Mouse (Mus musculus) cerebellum, postnatal 36 days (tissue): ENCODE results near the gene Dusp18.
A peak's percentile ranks its signal among the peaks of the same experiment; 100 is the strongest.
"Not testable (repeated sequence)": the region's sequence is repeated elsewhere in the genome, so short reads cannot be mapped to it uniquely, and the experiment has no call there.

Experiments used
- DNase-seq, 2 experiments: peaks; one replicate each; pipeline ENCODE4 v3.0.0; 2021 to 2022; ENCODE audit warnings: mixed read lengths in 2 of 2

Gene Dusp18

GRCm38 (mm10) chr11:3895458-3895857 lies 418 bp downstream of the Dusp18 start:
- no peak for DNase-seq

DNA sequence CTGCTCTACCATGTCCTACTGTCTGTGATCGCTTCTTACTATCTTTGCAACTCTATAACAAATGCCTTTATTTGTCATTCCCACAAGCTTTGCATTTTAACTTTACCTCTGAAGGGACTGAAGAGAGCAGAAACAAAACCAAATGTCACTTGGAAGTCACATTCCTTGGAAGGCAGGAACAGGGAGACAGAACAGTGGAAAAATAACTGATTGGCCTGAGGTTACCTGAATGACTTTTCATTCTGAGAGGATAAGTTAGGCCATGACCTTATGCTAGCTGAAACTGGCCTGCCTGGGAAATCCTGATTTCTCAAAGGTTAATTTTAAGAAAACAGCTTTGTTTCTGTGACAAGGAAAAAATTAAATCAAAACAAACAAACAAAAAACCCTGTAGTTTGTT lies 893 bp downstream of the Dusp18 start:
- no peak for DNase-seq

- DNase-seq = no peak
Observed at GRCm38 (mm10) chr11:3900296-3900695, 5.3 kb downstream of the Dusp18 start.

DNA sequence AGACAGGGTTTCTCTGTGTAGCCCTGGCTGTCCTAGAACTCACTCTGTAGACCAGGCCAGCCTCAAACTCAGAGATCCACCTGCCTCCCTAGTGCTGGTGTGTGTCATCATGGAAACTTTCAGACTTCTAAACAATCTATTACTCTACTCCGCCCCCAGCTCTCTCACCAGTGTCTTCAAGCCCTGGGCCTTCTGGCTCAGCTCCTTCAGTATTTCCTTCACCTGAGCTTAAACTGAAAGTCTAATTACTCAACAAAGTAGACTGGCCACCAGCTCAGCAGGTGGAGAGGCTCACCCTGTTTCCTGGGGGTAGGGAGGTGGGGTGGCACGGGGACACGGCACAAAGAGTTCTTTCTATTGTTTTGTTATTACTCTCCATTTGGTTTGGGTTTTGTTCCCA lies 7.5 kb downstream of the Dusp18 start:
- no peak for DNase-seq

- DNase-seq = peak in 1 of 2 experiments; percentile 53
Observed at GRCm38 (mm10) chr11:3903046-3903445, 8.0 kb downstream of the Dusp18 start.

DNA sequence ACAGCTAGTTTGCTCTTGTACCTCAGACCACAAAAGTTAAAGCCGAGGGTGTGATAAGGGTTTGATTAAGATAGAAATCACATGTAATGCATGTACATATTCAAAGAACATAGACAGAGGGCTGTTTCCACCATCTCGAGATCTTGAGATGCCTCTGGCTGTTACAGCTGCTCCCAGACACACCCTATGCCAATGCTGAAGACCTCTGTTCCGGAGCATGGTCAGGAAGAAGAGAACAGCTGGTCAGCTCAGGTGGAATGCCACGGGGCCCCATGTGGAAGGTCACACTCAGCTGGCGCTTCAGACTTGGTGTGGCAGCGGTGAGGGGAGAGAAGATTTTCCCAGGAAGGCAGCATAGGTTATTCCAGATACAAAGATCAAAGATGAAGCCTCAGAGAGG lies 9.6 kb downstream of the Dusp18 start:
- no peak for DNase-seq

DNA sequence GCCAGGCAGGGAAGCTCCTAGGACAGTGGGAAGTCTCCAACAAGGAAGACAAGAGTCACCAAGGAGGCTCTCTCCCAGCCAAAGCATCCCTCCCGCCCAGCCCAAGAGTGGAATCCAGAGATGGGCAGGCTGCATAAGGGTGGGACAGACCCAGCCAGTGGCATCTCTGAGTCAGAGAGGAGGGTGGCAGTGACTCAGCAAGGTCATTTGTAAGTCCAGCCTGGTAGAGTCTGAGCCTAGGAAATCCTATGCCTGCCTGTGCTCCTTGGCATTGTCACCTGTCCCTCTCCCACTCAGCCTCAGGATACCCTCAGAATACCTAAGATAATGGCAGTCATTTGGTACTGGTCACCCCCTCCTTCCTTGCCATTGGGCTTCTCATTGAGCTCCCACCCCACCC lies 10.4 kb downstream of the Dusp18 start:
- DNase-seq = no peak

GRCm38 (mm10) chr11:3909236-3909635 lies 14.2 kb downstream of the Dusp18 start:
- DNase-seq = no peak

- peak; percentile 44 to 47 for DNase-seq
Observed at GRCm38 (mm10) chr11:3910513-3911310, 15.7 kb downstream of the Dusp18 start.

DNA sequence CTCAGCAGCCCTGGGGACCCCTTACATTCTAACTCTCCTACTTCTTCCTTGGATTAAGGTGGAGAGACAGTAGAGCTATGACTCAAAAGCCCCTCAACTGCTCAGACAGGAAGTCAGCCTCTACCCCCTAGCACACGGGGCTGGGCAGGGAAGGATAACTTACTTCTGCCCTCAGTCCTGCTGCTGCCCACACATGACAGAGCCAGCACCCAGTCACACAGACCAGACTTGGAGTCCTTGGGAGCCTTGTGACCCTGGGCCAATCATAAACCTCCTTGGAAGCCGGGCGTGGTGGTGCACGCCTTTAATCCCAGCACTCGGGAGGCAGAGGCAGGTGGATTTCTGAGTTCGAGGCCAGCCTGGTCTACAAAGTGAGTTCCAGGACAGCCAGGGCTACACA lies 16.4 kb downstream of the Dusp18 start:
- DNase-seq = not testable (repeated sequence)

DNA sequence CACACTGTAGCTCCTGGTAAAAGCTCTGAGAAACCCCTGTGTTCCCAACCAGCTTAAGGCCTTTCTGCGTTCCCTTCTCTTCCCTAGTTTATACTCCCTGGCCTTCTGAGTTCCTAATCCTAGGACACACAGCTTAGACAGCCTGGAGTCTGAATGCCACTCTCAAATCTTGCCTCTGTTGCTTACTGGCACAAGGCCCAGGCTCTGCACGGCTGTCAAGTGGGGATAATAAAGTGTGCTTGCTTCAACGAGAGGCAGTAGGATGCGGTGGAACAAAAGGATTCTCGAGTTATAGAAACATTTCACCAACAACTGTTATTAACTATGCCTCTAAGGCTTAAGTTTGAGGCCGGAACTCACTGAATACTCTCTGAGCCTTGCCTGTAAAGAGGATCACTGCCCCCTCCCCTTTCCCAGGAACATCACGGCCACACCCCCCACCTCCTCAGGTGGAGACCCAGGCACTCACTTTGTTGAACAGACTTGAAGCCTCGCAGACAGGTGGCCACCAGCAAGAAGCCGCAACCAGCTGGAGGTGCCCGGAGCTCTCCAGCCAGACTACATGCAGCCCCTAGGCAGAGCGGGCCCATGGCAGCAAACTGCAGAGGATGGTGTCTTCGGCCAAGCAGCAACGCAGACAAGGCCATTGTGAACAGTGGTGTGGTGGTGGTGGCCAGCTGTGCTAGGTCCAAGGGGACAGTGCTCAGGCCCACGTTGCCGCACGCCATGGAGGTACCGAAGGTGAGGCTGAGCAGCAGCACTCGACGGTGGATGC lies 17.2 kb downstream of the Dusp18 start:
- peak; percentile 34 to 41 for DNase-seq

GRCm38 (mm10) chr11:3912875-3913271 lies 17.8 kb downstream of the Dusp18 start:
- DNase-seq = peak; percentile 40 to 45

DNA sequence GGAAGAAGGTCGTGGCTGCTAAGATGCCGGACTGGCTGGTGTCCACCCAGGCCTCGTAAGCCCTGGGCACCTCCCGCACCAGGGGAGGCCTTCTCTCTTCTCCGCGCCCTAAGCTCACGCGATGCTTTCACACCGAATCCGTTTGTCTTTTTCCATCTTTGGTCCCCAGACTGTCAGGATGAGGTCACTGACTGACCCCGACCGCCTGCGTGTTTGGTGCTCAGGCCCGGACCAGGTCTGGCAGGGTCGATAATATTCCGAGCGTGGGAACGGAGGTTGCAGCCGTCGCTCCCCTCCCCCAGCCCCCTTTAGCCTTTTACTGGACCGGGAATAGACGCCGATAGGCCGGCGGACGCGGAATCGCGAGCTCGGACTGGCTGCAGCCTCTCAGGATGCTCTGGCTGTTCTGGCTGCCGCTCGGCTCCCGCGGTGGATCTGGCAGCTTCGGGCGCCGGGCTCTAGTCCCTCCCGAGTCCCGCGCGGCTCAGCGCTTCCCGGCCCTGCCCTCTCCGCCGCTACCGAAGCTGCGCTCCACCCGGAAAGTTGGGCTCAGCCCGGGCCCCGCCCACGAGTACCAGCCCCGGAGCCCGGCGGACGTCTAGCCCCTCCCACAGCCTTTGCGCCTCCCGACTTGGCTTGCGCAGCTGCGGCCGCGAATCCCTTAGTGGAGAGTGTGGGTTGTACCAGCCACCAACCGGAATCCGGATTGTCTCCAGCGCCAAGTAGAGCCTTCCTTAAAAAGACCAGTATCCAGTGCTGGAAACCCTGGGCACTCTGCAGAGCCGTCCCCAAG lies 18.5 kb downstream of the Dusp18 start:
- peak; percentile 88 to 91 for DNase-seq

GRCm38 (mm10) chr11:3914109-3914840 lies 19.2 kb downstream of the Dusp18 start, which contains the start of gene Slc35e4:
Slc35e4 (minus strand) TSS chr11:3914664.
- peak; percentile 94 to 95 for DNase-seq

DNA sequence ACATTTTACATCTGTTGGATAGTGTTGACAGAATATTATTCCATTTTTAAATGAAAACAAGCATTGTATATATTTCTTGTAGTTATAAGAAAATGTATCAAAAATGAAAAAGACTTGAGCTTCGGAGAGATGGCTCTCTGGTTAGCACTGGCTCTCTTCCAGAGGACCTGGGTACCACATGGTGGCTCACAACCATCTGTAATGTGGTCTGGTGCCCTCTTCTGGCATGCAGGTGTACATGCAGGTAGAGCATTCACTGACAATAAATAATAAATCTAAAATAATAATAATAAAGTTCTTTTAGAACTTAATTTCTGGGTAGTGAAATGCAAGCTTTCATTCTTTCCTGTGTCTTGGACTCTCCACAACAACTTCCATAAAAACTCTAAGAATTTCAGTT lies 23.7 kb downstream of the Dusp18 start:
- peak; percentile 44 to 45 for DNase-seq

- no peak for DNase-seq
Observed at GRCm38 (mm10) chr11:3920476-3920875, 25.4 kb downstream of the Dusp18 start.

DNA sequence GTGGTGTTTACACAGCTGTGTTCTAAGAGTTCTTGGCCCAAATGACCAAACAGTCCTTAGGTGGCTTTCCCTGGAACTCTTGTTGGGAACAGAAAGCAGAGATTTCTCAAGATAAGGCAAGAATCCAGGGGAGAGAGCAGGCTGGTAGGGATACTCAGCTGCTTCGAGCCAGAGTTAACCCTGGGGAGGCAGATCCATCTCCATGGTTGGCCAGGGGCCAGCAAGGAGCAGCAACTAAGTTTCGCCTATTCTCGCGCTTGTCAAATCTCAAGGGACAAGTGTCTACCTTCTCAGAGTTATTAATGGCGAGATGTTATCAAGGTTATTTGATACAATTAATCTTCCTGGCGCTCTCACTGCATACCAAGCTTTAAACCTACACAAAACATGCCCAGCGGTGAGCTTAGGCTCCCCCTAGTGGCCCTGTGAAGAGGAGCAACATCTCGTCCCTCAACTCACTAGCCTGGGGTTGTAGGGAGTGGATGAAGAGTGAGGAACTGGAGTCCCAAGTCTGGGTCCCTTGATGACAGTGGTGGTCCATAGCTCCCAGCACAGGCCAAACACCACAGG lies 26.3 kb downstream of the Dusp18 start:
- peak; percentile 64 to 66 for DNase-seq

DNA sequence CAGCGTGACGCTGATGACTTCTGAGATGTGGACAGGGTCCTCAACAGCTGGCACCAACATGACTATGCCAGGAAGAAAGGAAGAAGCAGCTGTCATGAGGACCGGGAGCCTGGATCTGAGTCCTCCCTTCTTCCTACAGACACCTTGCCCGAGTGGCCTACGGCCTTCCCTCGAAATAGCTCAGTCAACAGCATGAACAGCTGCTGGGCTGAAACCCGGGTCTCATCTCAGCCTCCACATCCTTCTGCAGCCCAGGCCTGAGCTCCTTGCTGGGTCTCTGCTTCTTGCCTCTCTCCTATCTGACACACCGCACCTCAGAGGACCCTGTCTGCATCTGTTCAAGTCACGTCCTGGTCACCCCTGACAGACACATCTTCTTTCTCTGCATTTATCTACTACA lies 27.1 kb downstream of the Dusp18 start:
- DNase-seq = no peak

- no peak for DNase-seq
Observed at GRCm38 (mm10) chr11:3922731-3923130, 27.7 kb downstream of the Dusp18 start.

DNA sequence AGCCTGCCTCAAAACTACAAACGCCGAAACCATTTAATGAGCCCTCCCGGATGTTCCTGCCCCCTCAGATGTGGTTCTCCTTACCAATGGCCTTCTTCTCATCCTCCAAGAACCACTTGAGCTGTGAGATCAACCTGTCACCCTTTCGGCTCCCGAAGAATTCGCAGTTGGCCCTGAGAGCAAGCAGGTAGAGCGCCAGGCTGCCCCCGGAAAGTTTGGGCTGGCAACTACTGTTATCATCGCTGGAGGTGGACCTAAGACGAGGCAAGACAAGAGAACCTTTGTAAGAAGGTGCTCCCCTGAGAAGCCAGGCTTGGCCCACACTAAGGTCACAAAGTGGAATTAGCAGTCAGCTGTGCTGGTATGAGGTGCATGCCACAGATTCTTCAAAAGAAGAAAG lies 30.9 kb downstream of the Dusp18 start:
- DNase-seq = no peak

- DNase-seq = no peak
Observed at GRCm38 (mm10) chr11:3930019-3930418, 35.0 kb downstream of the Dusp18 start.

- DNase-seq = no peak
Observed at GRCm38 (mm10) chr11:3930931-3931330, 35.9 kb downstream of the Dusp18 start.
